In genomic region chr6:114614076-114614475, GRCm38 (mm10) we compare ENCODE assay signal across 8 mouse cellular contexts. TPM values are rescaled to one million over a fixed set of nuclear protein-coding genes. Genes with fewer than 3 reads are reported as not detected.
A peak's percentile ranks its signal among the peaks of the same experiment; 100 is the strongest.
DNase-seq lines count a peak whose midpoint lies in the region; TF ChIP-seq lines count a peak whose summit lies in the region.
"Not testable (repeated sequence)": the region's sequence is repeated elsewhere in the genome, so short reads cannot be mapped to it uniquely, and the experiment has no call there.

No protein-coding gene starts in this region.

- dilution Hi-C loops in CH12.LX (cut with MboI; ENCODE audit: extremely low pct_ligation_motif_present, extremely low pct_unique_long_range_greater_than_20kb, low sequenced_read_pairs): not testable (repeated sequence)

- in situ Hi-C loops in CH12.LX (cut with MboI; ENCODE audit: low pct_ligation_motif_present, low pct_unique_long_range_greater_than_20kb, low sequenced_read_pairs): not testable (repeated sequence)

- TF ChIP-seq CTCF in CH12.LX (conservative IDR thresholded peaks at IDR 0.05 in 1 of 2, IDR thresholded peaks at IDR 0.05 in 1 of 2; ENCODE audit: low read depth in 2 of 2, low read length in 2 of 2): not testable (repeated sequence)

- not testable (repeated sequence) for H3K27me3 ChIP-seq in CH12.LX (replicated peaks)

- H3K36me3 ChIP-seq in CH12.LX (replicated peaks in 1 of 2; ENCODE audit: control insufficient read depth in 1 of 2, insufficient read depth in 1 of 2, low read length in 1 of 2): not testable (repeated sequence)

- H3K4me2 ChIP-seq in CH12.LX (ENCODE audit: insufficient read depth, low read depth, poor library complexity, severe bottlenecking): not testable (repeated sequence)

- TF ChIP-seq EP300 in CH12.LX (IDR thresholded peaks at IDR 0.05; ENCODE audit: low read length): not testable (repeated sequence)

- H3K27ac ChIP-seq in CH12.LX (ENCODE audit: insufficient read depth, low read depth): not testable (repeated sequence)

- not testable (repeated sequence) for H3K4me1 ChIP-seq in CH12.LX (ENCODE audit: control insufficient read depth in 1 of 2, insufficient read depth in 2 of 2)

- H3K9ac ChIP-seq in CH12.LX (ENCODE audit: insufficient read depth, low read depth): not testable (repeated sequence)

- not testable (repeated sequence) for H3K79me2 ChIP-seq in CH12.LX (replicated peaks; ENCODE audit: control insufficient read depth, extremely low read depth, insufficient read depth, poor library complexity, severe bottlenecking)

- not testable (repeated sequence) for TF ChIP-seq RAD21 in CH12.LX (IDR thresholded peaks at IDR 0.05; ENCODE audit: low read depth, low read length)

- TF ChIP-seq POLR2A in CH12.LX (IDR thresholded peaks at IDR 0.05; ENCODE audit: low read depth, low read length): not testable (repeated sequence)

- not testable (repeated sequence) for H3K4me3 ChIP-seq in CH12.LX (replicated peaks in 1 of 3; ENCODE audit: low read depth in 2 of 3, low read length in 2 of 3, poor library complexity in 1 of 3)

- not testable (repeated sequence) for H3K9me3 ChIP-seq in CH12.LX (replicated peaks; ENCODE audit: low read length)

- not testable (repeated sequence) for DNase-seq in CH12.LX (ENCODE audit: extremely low read depth)
- peak; percentile 4 for DNase-seq in cerebellum, adult 9-10 months
- peak; percentile 85 for DNase-seq in gastrocnemius, postnatal 10 days
- DNase-seq in kidney, adult 18-20 months: peak; percentile 26
- DNase-seq in layer of hippocampus, adult 9-11 months: peak; percentile 25
- DNase-seq in lung, adult 18-20 months: peak; percentile 45 to 49
- DNase-seq in right cerebral cortex, postnatal 14 days: peak; percentile 86
- peak; percentile 23 for DNase-seq in urinary bladder, adult 2 months (ENCODE audit: low spot score)

TF ChIP-seq in CH12.LX, 34 proteins besides CTCF, POLR2A, EP300 and RAD21:
- peak; percentile 36; the same call in 1 of the 2 replicates for TF ChIP-seq NRF1 (IDR thresholded peaks at IDR 0.05; ENCODE audit: low read depth, low read length)

RNA-seq across cellular contexts. Expression of gene Atg7, which starts 28.8 kb away (rescaled TPM):
- 12.1 and 15.7 TPM in 2 replicates for total RNA-seq in CH12.LX (2012; rRNA removed)
- 11.1 TPM in 2 replicates for total RNA-seq in CH12.LX (2014; rRNA removed)
- 11.7 and 14.8 TPM in 2 replicates for polyA plus RNA-seq in CH12.LX (2012; ENCODE audit: insufficient read length, low read depth)
- total RNA-seq in gastrocnemius, postnatal 10 days (2021): 10 to 100 TPM in 1 of 2 experiments, 1 to 10 TPM in 1; 9.1 to 10.9 TPM
- polyA plus RNA-seq in urinary bladder, adult 2 months (2012; rRNA removed): 21.5 and 24.3 TPM in 2 replicates
